Mouse (Mus musculus) embryonic facial prominence, embryonic 15.5 days (tissue): ENCODE results near the gene Atp6v1e1. TPM values are rescaled to one million over a fixed set of nuclear protein-coding genes. Genes with fewer than 3 reads are reported as not detected.
"Not testable (repeated sequence)": the region's sequence is repeated elsewhere in the genome, so short reads cannot be mapped to it uniquely, and the experiment has no call there.

Experiments
- ATAC-seq: fragments of 200-750 bp; cut with Nextera tagmentation; 2 replicates; pipeline ENCODE4 v1.8.0; 2017; ENCODE audit warnings: low read depth, moderate TSS enrichment; ENCODE audit not compliant: insufficient number of reproducible peaks, low FRiP score, low TSS enrichment
- H3K27ac ChIP-seq: fragments of 300-500 bp; sonication (generic); replicated peaks from 2 replicates; pipeline ENCODE4 v1.5.1; 2015; ENCODE audit warnings: mild to moderate bottlenecking, inconsistent platforms
- H3K27me3 ChIP-seq: fragments of 300-500 bp; sonication (generic); 2 replicates; pipeline ENCODE4 v1.6.1; 2015; ENCODE audit warnings: inconsistent platforms
- H3K36me3 ChIP-seq: fragments of 300-500 bp; sonication (generic); 2 replicates; pipeline ENCODE4 v1.6.1; 2015; ENCODE audit warnings: mild to moderate bottlenecking, inconsistent platforms
- H3K4me1 ChIP-seq: fragments of 300-500 bp; sonication (generic); 2 replicates; pipeline ENCODE4 v1.6.1; 2015; ENCODE audit warnings: inconsistent platforms
- H3K4me2 ChIP-seq: fragments of 300-500 bp; sonication (generic); replicated peaks from 2 replicates; pipeline ENCODE4 v1.6.1; 2015; ENCODE audit warnings: mild to moderate bottlenecking, inconsistent platforms
- H3K4me3 ChIP-seq: fragments of 300-500 bp; sonication (generic); replicated peaks from 2 replicates; pipeline ENCODE4 v1.5.1; 2015; ENCODE audit warnings: mild to moderate bottlenecking, inconsistent platforms
- H3K9ac ChIP-seq: fragments of 300-500 bp; sonication (generic); 2 replicates; pipeline ENCODE4 v1.6.1; 2015; ENCODE audit warnings: inconsistent platforms
- H3K9me3 ChIP-seq: fragments of 300-500 bp; sonication (generic); replicated peaks from 2 replicates; pipeline ENCODE4 v1.6.1; 2016; ENCODE audit warnings: inconsistent platforms
- WGBS: fragments of 180-500 bp; shearing (Covaris S2); methylation state at CpG from one replicate; pipeline ENCODE4 v1.1.7; 2015; 5-methylcytosine and 5-hydroxymethylcytosine counted together
- polyA plus RNA-seq: library from polyadenylated mRNA; unstranded; fragments of >200 nt; fragmentation: Nextera tagmentation; extraction: Ambion mirVana; gene quantifications from 2 replicates; pipeline ENCODE4 v1.2.1, GENCODE M21; 2015

Gene Atp6v1e1
- polyA plus RNA-seq, 1 experiment from 2014 or later, result 143 TPM

- 92% methylated on average over 2 of the region's 2 CpGs for WGBS
These were observed 3.3 kb downstream of the Atp6v1e1 start for GRCm38 (mm10) chr6:120819294-120819693.

GRCm38 (mm10) chr6:120811999-120812398, 10.6 kb downstream of the Atp6v1e1 start:
- H3K9ac ChIP-seq, H3K4me1 ChIP-seq, H3K27me3 ChIP-seq, H3K27ac ChIP-seq, H3K4me2 ChIP-seq, H3K4me3 ChIP-seq, ATAC-seq, H3K9me3 ChIP-seq: not testable (repeated sequence)
- WGBS, result 96% methylated on average over 10 of the region's 10 CpGs
- peaks cover 44% of the 10 kb centered on the region for H3K36me3 ChIP-seq

More at GRCm38 (mm10) chr6:120819294-120819693, 3.3 kb downstream of the Atp6v1e1 start:
- Histone ChIP-seq H3K36me3 (peaks cover 21% of the 10 kb centered on the region), H3K4me2 (no peak overlapping the region), H3K4me1 (peaks cover 14% of the 10 kb centered on the region), H3K27ac (no peak overlapping the region), H3K9me3 (no peaks in the 10 kb centered on the region), H3K9ac (no peak overlapping the region), H3K4me3 (no peak overlapping the region), H3K27me3 (no peaks in the 10 kb centered on the region)
- ATAC-seq, result no peak

- no peak overlapping the region for H3K4me3 ChIP-seq
- H3K27ac ChIP-seq, result no peak overlapping the region
- WGBS, result 96% methylated on average over 4 of the region's 4 CpGs
- H3K9me3 ChIP-seq, result no peaks in the 10 kb centered on the region
- ATAC-seq, result no peak
- no peaks in the 10 kb centered on the region for H3K4me1 ChIP-seq
- no peak overlapping the region for H3K9ac ChIP-seq
- H3K4me2 ChIP-seq, result no peak overlapping the region
- peaks cover 84% of the 10 kb centered on the region for H3K36me3 ChIP-seq
- no peaks in the 10 kb centered on the region for H3K27me3 ChIP-seq
These were observed 14.9 kb downstream of the Atp6v1e1 start for GRCm38 (mm10) chr6:120807738-120808081.

GRCm38 (mm10) chr6:120806999-120807737, 15.4 kb downstream of the Atp6v1e1 start:
- no peak overlapping the region for H3K9ac ChIP-seq
- H3K27ac ChIP-seq, result no peak overlapping the region
- peaks cover 89% of the 10 kb centered on the region for H3K36me3 ChIP-seq
- H3K4me1 ChIP-seq, result no peaks in the 10 kb centered on the region
- H3K27me3 ChIP-seq, result no peaks in the 10 kb centered on the region
- H3K4me3 ChIP-seq, result no peak overlapping the region
- no peak for ATAC-seq
- 86% methylated on average over 5 of the region's 5 CpGs for WGBS
- H3K4me2 ChIP-seq, result no peak overlapping the region
- H3K9me3 ChIP-seq, result no peaks in the 10 kb centered on the region

- whole genome bisulfite sequencing, result 58% methylated on average over 4 of the region's 4 CpGs
- peak; percentile 68; the same call in 1 of the 2 replicates for ATAC-seq
- Histone ChIP-seq H3K4me2 (no peak overlapping the region), H3K9me3 (no peaks in the 10 kb centered on the region), H3K4me3 (no peak overlapping the region), H3K36me3 (peaks cover 95% of the 10 kb centered on the region), H3K27me3 (no peaks in the 10 kb centered on the region), H3K9ac (no peak overlapping the region), H3K4me1 (peaks cover 9% of the 10 kb centered on the region; the same call in 1 of the 2 replicates), H3K27ac (peak overlapping the region; percentile 29)
These were observed 23.0 kb downstream of the Atp6v1e1 start for GRCm38 (mm10) chr6:120799581-120800041.

- Histone ChIP-seq H3K36me3 (peaks cover 95% of the 10 kb centered on the region), H3K4me1 (peaks cover 9% of the 10 kb centered on the region; the same call in 1 of the 2 replicates), H3K27me3 (no peaks in the 10 kb centered on the region), H3K4me2 (no peak overlapping the region), H3K4me3 (no peak overlapping the region), H3K27ac (peak overlapping the region; percentile 51), H3K9me3 (no peaks in the 10 kb centered on the region), H3K9ac (no peak overlapping the region)
- no peak for ATAC-seq
- 74% methylated on average over 4 of the region's 4 CpGs for WGBS
These were observed 23.7 kb downstream of the Atp6v1e1 start for GRCm38 (mm10) chr6:120798905-120799304.

- Histone ChIP-seq H3K9me3 (no peaks in the 10 kb centered on the region), H3K27me3 (no peaks in the 10 kb centered on the region), H3K4me3 (no peak overlapping the region), H3K4me1 (peaks cover 9% of the 10 kb centered on the region; the same call in 1 of the 2 replicates), H3K27ac (peak overlapping the region; percentile 65; the same call in 1 of the 2 replicates), H3K9ac (no peak overlapping the region), H3K36me3 (peaks cover 95% of the 10 kb centered on the region), H3K4me2 (no peak overlapping the region)
- 0 out of 2 replicates have a peak, but pooled peaks have one; percentile 24 for ATAC-seq
- 82% methylated on average over 7 of the region's 7 CpGs for WGBS
These were observed 24.6 kb downstream of the Atp6v1e1 start for GRCm38 (mm10) chr6:120798019-120798418.

GRCm38 (mm10) chr6:120796111-120796510, 26.5 kb downstream of the Atp6v1e1 start:
- 92% methylated on average over 2 of the region's 2 CpGs for WGBS
- H3K4me1 ChIP-seq, result peaks cover 9% of the 10 kb centered on the region; the same call in 1 of the 2 replicates
- peaks cover 92% of the 10 kb centered on the region for H3K36me3 ChIP-seq
- no peak overlapping the region for H3K27ac ChIP-seq
- no peaks in the 10 kb centered on the region for H3K9me3 ChIP-seq
- H3K4me3 ChIP-seq, result no peak overlapping the region
- H3K27me3 ChIP-seq, result no peaks in the 10 kb centered on the region
- no peak for ATAC-seq
- no peak overlapping the region for H3K9ac ChIP-seq
- no peak overlapping the region for H3K4me2 ChIP-seq

GRCm38 (mm10) chr6:120795422-120796086, 27.0 kb downstream of the Atp6v1e1 start:
- WGBS, result 78% methylated on average over 5 of the region's 5 CpGs
- no peaks in the 10 kb centered on the region for H3K9me3 ChIP-seq
- H3K4me3 ChIP-seq, result no peak overlapping the region
- no peaks in the 10 kb centered on the region for H3K27me3 ChIP-seq
- peaks cover 9% of the 10 kb centered on the region; the same call in 1 of the 2 replicates for H3K4me1 ChIP-seq
- H3K27ac ChIP-seq, result no peak overlapping the region
- H3K36me3 ChIP-seq, result peaks cover 86% of the 10 kb centered on the region
- no peak overlapping the region for H3K4me2 ChIP-seq
- ATAC-seq, result no peak
- no peak overlapping the region for H3K9ac ChIP-seq

- ATAC-seq, result no peak
- Histone ChIP-seq H3K9ac (no peak overlapping the region), H3K4me3 (no peak overlapping the region), H3K27me3 (no peaks in the 10 kb centered on the region), H3K4me2 (no peak overlapping the region), H3K4me1 (no peaks in the 10 kb centered on the region), H3K9me3 (no peaks in the 10 kb centered on the region), H3K27ac (no peak overlapping the region), H3K36me3 (peaks cover 63% of the 10 kb centered on the region)
- 81% methylated on average over 8 of the region's 8 CpGs for WGBS
These were observed 29.6 kb downstream of the Atp6v1e1 start for GRCm38 (mm10) chr6:120792947-120793346.

- Histone ChIP-seq H3K9me3 (no peaks in the 10 kb centered on the region), H3K9ac (no peak overlapping the region), H3K4me3 (no peak overlapping the region), H3K27ac (no peak overlapping the region), H3K27me3 (no peaks in the 10 kb centered on the region), H3K4me2 (no peak overlapping the region), H3K4me1 (no peaks in the 10 kb centered on the region), H3K36me3 (peaks cover 41% of the 10 kb centered on the region)
- 52% methylated on average over 5 of the region's 5 CpGs for WGBS
- ATAC-seq, result no peak
These were observed 31.9 kb downstream of the Atp6v1e1 start for GRCm38 (mm10) chr6:120790717-120791116.
